Mouse (Mus musculus) brown adipose tissue, adult 24 weeks (tissue): ENCODE measurements around the gene Dpysl4. TPM values are rescaled to one million over a fixed set of nuclear protein-coding genes. Genes with fewer than 3 reads are reported as not detected.

Source experiments
- polyA plus RNA-seq: library from polyadenylated mRNA; stranded (reverse); fragments of >200 nt; gene quantifications from 2 replicates; pipeline ENCODE4 v1.2.4, GENCODE M21; 2012; ENCODE audit not compliant: missing spikeins, insufficient read depth, insufficient read length

Gene Dpysl4
- polyA plus RNA-seq, 1 experiment: not detected

Other genes starting within 250 kb of the Dpysl4 start
- 46.5 and 55.9 TPM in 2 replicates for gene Ppp2r2d, start 239.9 kb upstream of the Dpysl4 start, polyA plus RNA-seq
- 16.2 and 24.3 TPM in 2 replicates for gene Mapk1ip1, start 239.7 kb upstream of the Dpysl4 start, polyA plus RNA-seq
- gene Bnip3, start 176.5 kb upstream of the Dpysl4 start, polyA plus RNA-seq: 291 and 323 TPM in 2 replicates
- not detected in 2 replicates for gene Jakmip3, start 145.3 kb upstream of the Dpysl4 start, polyA plus RNA-seq
- gene Lrrc27, start 127.0 kb downstream of the Dpysl4 start, polyA plus RNA-seq: 8.5 and 27.2 TPM in 2 replicates
- gene Stk32c, start 127.3 kb downstream of the Dpysl4 start, polyA plus RNA-seq: not detected in 2 replicates
- gene Pwwp2b, start 162.5 kb downstream of the Dpysl4 start, polyA plus RNA-seq: 4.5 and 9.4 TPM in 2 replicates